Mouse (Mus musculus) CD8-positive naive resting alpha-beta T cell, adult 2 months (primary cell): ENCODE measurements around the gene 9130230L23Rik.

Experiments used
- DNase-seq, 2 experiments: peaks; one replicate each; pipeline ENCODE4 v3.0.0; 2022; ENCODE audit warnings: low read depth in 2 of 2, low spot score in 2 of 2

9130230L23Rik gene

DNA sequence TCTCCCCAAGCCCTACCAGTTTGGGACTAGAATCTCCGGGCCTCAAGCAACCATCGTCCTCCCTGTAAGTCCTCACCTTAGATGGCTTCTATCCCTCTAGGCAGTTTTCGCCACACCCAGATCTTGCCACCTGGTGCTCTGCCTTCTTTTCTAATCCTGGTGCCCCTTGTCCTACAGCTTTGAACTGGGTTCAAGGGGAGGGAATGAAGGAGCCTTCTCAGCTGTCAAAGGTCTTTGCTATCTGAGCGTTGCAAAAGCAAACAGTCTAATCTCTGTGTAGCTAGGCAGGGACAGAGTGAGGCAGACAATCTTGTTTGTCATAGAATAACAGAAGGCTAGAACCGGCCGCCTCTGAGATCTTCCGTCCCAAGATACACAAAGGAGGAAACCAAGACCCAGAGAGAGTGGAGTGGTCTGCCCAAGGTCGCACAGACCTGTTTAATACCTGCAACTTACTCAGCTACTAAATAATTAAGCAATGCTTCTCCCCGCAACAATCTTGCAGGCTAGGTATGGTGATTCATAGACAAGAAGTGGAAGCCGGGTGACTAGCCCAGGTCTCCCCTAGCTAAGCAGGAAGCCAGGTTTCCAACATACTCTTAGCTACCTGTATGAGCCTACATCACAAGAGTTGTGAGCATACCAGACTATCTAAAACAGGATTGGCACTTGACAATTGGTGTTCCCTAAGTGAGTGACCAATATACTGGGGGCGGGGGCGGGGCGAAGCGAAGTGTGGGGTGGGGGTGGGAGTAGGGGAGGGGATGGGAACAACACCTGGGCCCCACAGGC, at the start of gene 9130230L23Rik:
9130230L23Rik (minus strand) TSS at position 152 of the 792 bp plus-strand sequence.
- no peak for DNase-seq

GRCm38 (mm10) chr5:66052777-66053548, 48.9 kb upstream of the 9130230L23Rik start:
- DNase-seq = no peak

DNA sequence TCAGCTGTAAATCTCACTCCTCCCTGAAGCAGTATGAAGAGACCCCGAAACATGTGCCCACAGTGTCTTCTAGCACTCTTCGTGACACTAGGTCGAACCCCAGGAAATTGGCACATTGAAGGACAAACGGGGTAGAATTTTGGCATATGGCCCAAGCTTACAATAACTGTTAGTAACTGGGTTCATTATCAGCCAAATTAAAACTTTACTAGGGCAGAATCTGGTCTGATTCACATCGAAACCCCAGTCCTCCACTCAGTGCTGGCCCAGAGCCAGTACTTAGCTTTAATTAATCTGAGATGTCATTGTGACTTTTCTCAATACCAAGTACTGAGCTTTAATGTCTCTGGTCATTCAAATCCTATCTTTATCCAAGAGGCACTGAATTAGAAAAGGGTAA, 46.8 kb upstream of the 9130230L23Rik start:
- DNase-seq = no peak

GRCm38 (mm10) chr5:66046356-66046755, 42.3 kb upstream of the 9130230L23Rik start:
- no peak for DNase-seq

- DNase-seq = no peak
Observed at GRCm38 (mm10) chr5:66043897-66044296, 39.8 kb upstream of the 9130230L23Rik start.

DNA sequence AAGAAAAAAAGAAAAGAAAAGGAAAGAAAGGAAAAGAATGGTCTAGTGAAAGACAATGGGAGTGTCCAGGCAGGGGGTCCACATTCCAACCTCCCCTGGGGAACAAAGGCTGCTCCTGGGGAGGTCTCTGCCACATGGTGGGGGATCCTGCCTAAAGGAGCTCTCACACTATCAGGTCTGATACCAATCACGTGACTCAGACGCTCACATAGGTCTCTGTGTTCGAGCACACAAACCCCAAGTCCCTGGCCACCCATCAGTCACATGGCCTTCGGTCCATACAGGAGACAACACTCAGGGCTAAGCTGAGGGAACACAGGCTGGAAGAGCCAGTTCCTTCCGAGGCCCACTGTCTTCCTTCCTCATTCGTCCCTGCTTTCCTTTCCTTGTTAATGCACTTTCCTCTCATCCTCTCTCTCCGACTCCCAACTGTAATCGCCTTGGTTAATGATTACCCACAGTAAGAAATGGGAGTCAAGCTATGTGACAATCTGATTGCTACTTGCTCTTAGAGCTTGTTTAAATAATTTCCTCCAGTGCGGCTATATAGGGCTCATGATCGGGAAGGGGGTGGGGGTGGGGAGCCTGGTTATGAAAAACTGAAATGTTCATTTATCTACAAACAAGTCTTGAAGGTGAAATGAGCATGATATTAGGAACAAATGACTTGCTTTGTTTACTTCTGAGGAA, 38.7 kb upstream of the 9130230L23Rik start:
- no peak for DNase-seq

DNA sequence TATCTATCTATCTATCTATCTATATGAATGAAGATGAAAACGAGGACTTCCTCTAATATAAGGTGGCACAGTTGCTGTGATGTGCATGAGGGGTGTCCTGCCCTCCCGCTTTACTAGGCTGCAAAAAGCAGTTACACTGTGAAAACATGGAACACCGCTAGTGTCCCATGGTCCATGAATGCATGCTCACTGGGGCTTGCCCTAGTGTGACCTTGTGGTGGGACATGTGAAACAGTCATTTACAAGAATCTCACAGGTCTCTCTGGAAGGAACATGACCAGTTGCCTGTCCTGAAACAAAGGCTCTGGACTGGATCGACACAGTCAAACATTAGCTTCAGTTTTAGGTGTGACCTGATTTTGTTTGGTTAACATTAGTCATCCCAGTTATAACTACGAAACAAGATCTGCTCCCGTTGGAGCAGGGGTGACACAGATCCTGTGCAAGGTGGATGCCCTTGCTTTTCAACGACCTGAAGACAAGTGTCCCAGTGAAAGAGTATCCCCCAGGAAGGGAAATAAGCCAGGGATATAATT, 36.7 kb upstream of the 9130230L23Rik start:
- no peak for DNase-seq

DNA sequence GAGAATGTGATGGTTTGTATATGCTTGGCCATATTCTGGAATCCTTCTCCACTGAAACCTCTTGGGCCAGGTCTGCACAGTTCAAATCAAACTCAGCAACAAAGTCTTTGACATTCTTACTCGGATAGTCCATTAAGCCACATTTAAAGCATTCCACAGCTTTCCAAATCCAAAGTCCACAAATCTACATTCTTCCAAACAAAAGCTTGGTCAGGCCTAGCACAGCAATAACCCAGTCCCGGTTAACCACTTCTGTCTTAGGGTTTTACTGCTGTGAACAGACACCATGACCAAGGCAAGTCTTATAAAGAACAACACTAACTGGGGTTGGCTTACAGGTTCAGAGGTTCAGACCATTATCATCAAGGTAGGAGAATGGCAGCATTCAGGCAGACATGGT, 35.7 kb upstream of the 9130230L23Rik start:
- DNase-seq = no peak

- no peak for DNase-seq
Observed at GRCm38 (mm10) chr5:66037066-66037465, 33.0 kb upstream of the 9130230L23Rik start.

DNA sequence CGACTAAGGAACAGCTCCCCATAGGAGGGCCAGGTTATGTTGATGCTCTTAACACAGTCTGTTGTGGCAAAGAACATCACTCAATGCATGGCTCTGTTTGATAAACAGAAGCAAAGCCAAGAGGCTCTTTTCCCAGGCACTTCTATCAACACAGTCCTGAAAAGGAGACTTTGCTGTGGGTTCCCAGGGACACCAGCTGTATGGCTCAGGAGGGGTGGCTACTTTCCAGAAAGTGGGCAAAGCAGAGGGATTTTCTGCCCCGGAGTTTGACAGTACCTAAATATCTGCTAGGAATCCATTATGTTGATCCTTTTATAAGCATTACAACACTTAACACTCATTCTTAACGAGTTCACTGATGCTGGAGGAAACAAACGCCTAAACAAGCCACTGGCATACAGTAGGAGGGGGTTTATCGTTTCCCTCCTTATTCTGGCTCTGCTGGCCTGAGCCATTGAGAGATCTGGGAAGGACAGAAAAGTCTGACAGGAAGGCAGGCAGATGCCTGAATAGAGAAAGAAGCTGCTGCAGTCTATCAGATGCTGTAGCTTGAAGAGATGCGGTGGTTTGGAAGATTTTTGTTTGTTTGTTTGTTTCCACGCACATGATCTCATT, 32.5 kb upstream of the 9130230L23Rik start:
- DNase-seq = no peak

GRCm38 (mm10) chr5:66034375-66035195, 30.5 kb upstream of the 9130230L23Rik start:
- DNase-seq = no peak

GRCm38 (mm10) chr5:66032826-66033225, 28.7 kb upstream of the 9130230L23Rik start:
- no peak for DNase-seq

DNA sequence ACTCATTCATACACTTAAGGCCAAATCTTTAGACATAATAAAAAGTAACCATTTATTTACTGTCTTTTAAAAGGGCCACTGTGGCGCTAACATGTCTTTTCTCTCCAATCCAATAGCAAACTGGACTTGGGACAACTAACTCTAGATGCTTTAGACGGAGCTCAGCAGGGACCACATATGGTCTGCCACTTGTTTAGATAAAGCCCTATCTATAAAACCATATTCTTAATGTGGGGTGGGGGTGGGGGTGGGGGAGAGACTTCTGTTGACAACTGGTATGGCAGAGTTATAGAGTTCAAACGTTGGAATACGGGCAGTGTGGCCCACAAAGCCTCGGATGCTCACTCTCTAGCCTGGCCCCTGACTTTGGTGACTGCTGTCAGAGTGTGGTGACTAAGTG, 27.6 kb upstream of the 9130230L23Rik start:
- no peak for DNase-seq

GRCm38 (mm10) chr5:66028232-66028631, 24.1 kb upstream of the 9130230L23Rik start:
- no peak for DNase-seq

DNA sequence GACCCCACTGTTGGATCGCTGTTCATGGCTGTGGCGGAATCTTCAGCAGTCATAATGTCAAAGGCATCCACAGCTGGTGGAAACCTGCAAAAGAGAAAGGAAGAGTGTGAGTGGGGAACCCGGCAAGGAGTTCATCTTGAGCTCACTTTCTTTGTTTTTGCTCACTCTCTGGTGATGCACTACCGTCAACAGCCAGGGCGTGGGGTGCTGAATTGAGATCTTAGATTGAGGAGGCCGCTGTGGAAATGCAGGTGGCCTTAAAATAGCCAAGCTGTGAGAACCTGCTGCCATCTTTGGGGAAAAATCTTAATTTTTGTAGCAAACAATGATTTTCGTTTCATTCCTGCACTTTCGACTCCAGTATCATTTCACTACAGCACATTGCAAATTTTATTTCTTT, 23.1 kb upstream of the 9130230L23Rik start:
- DNase-seq = no peak

GRCm38 (mm10) chr5:66026796-66027195, 22.7 kb upstream of the 9130230L23Rik start:
- DNase-seq = no peak

GRCm38 (mm10) chr5:66015449-66015961, 11.4 kb upstream of the 9130230L23Rik start:
- no peak for DNase-seq

- no peak for DNase-seq
Observed at GRCm38 (mm10) chr5:66014437-66014836, 10.4 kb upstream of the 9130230L23Rik start.

- no peak for DNase-seq
Observed at GRCm38 (mm10) chr5:66013999-66014398, 9.9 kb upstream of the 9130230L23Rik start.
